Mouse (Mus musculus): ENCODE measurements around the gene Nmur1. TPM values are rescaled to one million over a fixed set of nuclear protein-coding genes. Genes with fewer than 3 reads are reported as not detected.
A peak's percentile ranks its signal among the peaks of the same experiment; 100 is the strongest.

Gene Nmur1
- total RNA-seq, 2 experiments from 2014 or later, result not detected

Small RNA genes within 50 kb of the gene (microRNA-seq; reads per million reads assigned to microRNA genes)
- 634 reads per million, percentile 67 among the genes with 10 or more reads in this experiment for gene mmu-mir-3535

Other genes starting within 250 kb of the Nmur1 start
- gene B3gnt7, start 123.4 kb downstream of the Nmur1 start, total RNA-seq (2021), result under 1 TPM; 0.36 to 0.55 TPM
- gene Ncl, start 66.8 kb downstream of the Nmur1 start, total RNA-seq (2021), result 100 to 1,000 TPM; 242 to 251 TPM
- not detected for gene Tex44, start 101 bp upstream of the Nmur1 start, total RNA-seq (2021)
- gene Ptma, start 100.5 kb upstream of the Nmur1 start, total RNA-seq (2021), result 100 to 1,000 TPM; 804 to 831 TPM
- 10 to 100 TPM; 28.8 to 32.8 TPM for gene Pde6d, start 156.4 kb upstream of the Nmur1 start, total RNA-seq (2021)
- 10 to 100 TPM; 10.4 to 15.0 TPM for gene Cops7b, start 156.7 kb upstream of the Nmur1 start, total RNA-seq (2021)
- gene Nppc, start 244.3 kb upstream of the Nmur1 start, total RNA-seq (2021), result under 1 TPM in 1 of 2 experiments, not detected in 1; 0.48 TPM

Measured in adrenal gland, postnatal 10 days (tissue).